Mouse (Mus musculus) heart, adult 8-10 months (tissue): ENCODE data around the gene Fus. TPM values are rescaled to one million over a fixed set of nuclear protein-coding genes. Genes with fewer than 3 reads are reported as not detected.
"Not testable (repeated sequence)": the region's sequence is repeated elsewhere in the genome, so short reads cannot be mapped to it uniquely, and the experiment has no call there.

Source experiments
- DNase-seq: peaks from one replicate; pipeline ENCODE4 v3.0.0; 2022; ENCODE audit warnings: low spot score
- total RNA-seq, 4 experiments: library from RNA; stranded (reverse); gene quantifications; 2 replicates each; pipeline ENCODE4 v1.2.4; 2022

Fus gene
- total RNA-seq, 4 experiments from 2014 or later: 129 to 232 (median 187) TPM

GRCm38 (mm10) chr7:128004487-128005362 lies 37.5 kb downstream of the Fus start:
- no peak for DNase-seq

- no peak for DNase-seq
Measured at GRCm38 (mm10) chr7:128006193-128006592, 38.9 kb downstream of the Fus start.

GRCm38 (mm10) chr7:128009715-128010340 lies 42.6 kb downstream of the Fus start:
- no peak for DNase-seq

- no peak for DNase-seq
Measured at GRCm38 (mm10) chr7:128012136-128012780, 45.0 kb downstream of the Fus start.

DNA sequence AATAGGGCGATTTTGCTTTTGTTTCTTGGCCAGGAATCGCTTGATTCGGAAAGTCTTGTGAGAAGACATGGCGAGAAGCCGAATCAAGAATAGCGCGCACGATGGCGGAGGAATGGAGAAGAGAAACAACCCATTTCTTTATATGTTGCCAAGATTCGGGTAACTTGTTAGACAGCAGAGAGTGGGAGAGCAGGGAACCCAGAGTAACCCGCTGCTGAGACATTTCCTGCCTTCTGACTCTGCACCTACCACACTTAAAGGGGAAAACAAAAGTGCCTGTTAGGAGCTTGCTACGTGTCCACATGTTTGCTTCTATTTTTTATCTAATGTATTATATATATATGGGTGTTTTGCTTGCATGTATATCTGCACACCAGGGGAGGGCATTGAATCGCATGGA lies 45.9 kb downstream of the Fus start:
- DNase-seq: no peak

DNA sequence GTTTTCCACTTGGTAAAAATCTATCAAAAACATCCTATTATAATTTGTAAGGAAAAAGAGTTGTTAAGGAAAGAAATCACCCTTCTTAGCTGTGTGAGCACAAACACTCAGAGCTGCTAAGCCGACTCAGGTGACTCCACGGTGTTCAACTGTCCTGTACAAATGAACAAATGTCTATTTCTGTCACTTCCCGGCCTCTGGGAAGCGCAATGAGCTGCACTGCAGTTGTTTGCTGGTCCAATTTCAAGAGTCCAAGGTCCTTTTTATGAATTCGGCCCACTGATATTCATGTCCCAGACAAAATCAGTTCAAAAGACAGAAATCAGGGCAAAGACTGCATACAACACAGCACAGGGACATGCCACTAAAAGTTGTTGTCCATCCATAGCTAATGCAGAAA lies 48.9 kb downstream of the Fus start:
- DNase-seq: not testable (repeated sequence)

- DNase-seq: no peak
Measured at GRCm38 (mm10) chr7:128016650-128017049, 49.4 kb downstream of the Fus start.

- DNase-seq: no peak
Measured at GRCm38 (mm10) chr7:128018275-128018674, 51.0 kb downstream of the Fus start.

DNA sequence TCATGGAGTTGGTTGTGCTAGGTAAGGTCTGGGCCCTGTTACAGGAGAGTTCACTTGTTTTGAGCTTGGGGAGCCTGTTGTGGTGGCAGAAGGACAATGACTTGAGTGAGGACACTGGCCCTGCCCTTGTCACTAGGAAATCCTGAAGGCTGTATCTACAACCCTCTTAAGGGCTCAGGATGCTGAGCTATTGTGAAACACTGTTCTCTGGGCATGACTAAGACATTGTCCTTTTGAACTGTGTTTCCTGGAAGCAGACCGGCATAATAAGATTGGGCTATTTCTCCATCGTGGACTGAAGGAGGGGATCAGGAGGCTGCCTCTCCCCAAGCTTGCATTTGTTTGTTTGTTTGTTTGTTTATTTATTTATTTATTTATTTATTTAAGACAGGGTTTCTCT lies 51.9 kb downstream of the Fus start:
- no peak for DNase-seq

- DNase-seq: no peak
Measured at GRCm38 (mm10) chr7:128022974-128023373, 55.7 kb downstream of the Fus start.

- DNase-seq: no peak
Measured at GRCm38 (mm10) chr7:128023565-128023964, 56.3 kb downstream of the Fus start.

DNA sequence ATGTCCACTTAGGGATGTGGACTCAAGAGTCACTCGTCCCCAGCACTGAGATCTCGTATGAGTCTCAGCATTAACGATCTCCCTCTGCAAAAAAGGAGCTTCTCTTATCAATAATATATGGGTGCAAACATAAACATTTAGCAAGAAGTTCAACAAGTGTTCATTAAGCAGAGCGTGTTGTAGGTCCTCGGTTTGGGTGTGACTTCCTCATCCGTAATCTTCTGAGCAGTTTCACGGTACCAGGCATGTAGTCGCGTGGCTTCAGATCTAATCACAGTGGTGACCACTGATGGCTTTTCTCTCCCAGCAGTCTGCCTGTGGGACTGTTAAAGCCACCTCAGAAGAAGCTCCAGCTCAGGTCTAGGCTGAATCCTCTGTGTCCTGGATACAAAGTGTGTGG lies 57.1 kb downstream of the Fus start:
- no peak for DNase-seq

GRCm38 (mm10) chr7:128024932-128025331 lies 57.7 kb downstream of the Fus start:
- DNase-seq: no peak

DNA sequence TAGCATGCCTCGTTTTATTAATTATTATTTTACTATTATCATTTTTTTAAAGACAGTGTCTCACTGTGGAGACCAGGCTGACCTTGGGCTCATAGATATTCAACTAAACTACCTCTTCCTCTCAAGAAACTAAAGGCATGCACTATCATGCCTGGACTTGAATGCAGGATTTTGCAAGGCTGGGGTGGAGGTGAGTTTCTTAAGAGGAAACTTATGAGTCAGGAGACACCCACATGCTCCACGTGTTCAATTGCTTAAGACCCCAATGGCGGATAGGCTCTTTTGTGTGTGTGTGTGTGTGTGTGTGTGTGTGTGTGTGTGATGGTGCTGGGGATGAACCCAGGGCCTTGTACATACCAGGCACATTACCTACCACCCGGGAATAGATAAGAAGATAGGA lies 58.1 kb downstream of the Fus start:
- no peak for DNase-seq

GRCm38 (mm10) chr7:128031403-128031976 lies 64.2 kb downstream of the Fus start:
- DNase-seq: no peak

DNA sequence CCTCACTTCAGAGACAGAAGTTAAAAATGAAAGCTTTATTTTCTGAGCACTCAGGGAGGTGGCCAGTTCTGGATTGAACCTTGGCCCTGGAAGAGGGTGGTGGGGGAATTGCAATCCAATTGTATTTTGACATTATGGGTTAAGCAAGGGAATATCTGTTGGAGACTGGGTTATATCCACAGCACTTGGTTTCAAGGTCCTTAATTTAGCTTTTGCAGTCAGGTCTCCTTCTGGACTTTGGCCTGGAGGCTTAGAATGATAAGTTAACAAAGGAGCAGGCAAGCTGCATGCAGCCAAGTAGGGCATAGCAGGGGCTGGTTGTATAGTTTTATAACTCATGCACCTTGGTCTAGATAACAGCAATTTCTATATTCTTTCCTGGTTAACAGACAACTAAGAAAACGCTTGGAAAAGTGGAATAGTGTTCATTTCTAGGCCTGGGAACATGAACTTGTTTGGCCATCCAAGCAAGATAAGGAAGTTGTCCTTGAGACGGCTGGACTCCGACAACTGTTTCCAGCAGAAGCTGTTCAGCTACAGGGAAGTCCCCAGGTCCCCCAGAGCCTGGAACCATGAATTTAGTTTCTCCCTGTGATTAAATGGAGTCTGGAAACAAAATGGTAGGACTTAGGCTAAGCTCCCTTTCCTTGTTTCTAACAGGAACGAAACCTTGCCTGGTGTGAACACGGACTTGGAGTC lies 65.2 kb downstream of the Fus start:
- DNase-seq: no peak

DNA sequence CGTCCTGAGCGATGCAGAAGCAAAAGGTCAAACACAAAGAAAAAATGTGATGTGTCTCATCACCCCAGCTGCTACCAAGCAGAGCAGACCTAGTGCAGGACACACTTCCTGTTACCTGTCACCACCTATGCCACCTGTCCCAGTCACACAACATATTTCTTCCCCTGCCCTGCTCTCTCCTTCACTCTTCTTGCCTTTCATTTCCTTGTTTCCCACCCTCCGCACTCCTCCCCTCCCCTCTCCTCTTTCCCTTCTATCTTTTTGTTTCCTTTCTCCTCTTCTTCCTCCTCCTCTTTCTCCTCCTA lies 65.7 kb downstream of the Fus start:
- no peak for DNase-seq

DNA sequence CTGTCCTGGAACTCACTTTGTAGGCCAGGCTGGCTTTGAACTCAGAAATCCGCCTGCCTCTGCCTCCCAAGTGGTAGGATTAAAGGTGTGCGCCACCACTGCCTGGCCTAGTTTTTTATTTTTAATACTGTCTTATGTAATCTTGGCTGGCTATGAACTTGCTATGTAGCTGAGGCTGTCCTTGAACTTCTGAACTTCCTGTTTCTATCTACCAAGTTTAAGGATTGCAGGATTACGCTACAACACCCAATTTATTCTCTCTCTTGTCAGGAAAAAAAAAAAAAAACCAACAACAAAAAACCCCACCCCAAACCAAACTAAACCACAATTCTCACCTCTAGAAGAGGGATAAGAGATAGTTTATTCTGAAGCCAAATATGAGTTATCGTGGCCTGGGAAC lies 66.4 kb downstream of the Fus start:
- no peak for DNase-seq
